ENCODE assay signal across 9 mouse cellular contexts in genomic region chr4:108318649-108319615, GRCm38 (mm10). TPM values are rescaled to one million over a fixed set of nuclear protein-coding genes. Genes with fewer than 3 reads are reported as not detected.
DNase-seq lines count a peak whose midpoint lies in the region; ATAC-seq and TF ChIP-seq lines count a peak whose summit lies in the region.
"Had no signal": no experiment of that assay in that cellular context is flagged by ENCODE, and none has a peak within 500 bp of the region (broad histone marks: within the 10 kb centered on the region; RNA-seq: fewer than 3 reads in every experiment).

No protein-coding gene starts in this region.

- ATAC-seq in heart, embryonic 16.5 days (replicated peaks; ENCODE audit: extremely low read depth, insufficient read depth, low FRiP score): peak; percentile 56
- peak; percentile 63 for ATAC-seq in liver, embryonic 13.5 days (ENCODE audit: low read depth)
- no peak for ATAC-seq in hindbrain, embryonic 13.5 days (ENCODE audit: low FRiP score)

- H3K9me3 ChIP-seq in heart, embryonic 16.5 days (replicated peaks; ENCODE audit: control insufficient read depth, low read length): no peaks in the 10 kb centered on the region
- peaks cover 6% of the 10 kb centered on the region; the same call in 1 of the 2 replicates for H3K9me3 ChIP-seq in ES-Bruce4 (replicated peaks; ENCODE audit: control insufficient read depth, insufficient read depth, low read length, poor library complexity, severe bottlenecking)
- H3K9me3 ChIP-seq in liver, embryonic 13.5 days (replicated peaks): no peaks in the 10 kb centered on the region
- no peaks in the 10 kb centered on the region for H3K9me3 ChIP-seq in hindbrain, embryonic 13.5 days
- H3K9me3 ChIP-seq: embryonic facial prominence, embryonic 12.5 days had no signal

- no peak for TF ChIP-seq EP300 in heart, adult 2 months (IDR thresholded peaks at IDR 0.05; ENCODE audit: insufficient read depth, low read depth, low read length)
- 0 out of 2 replicates have a peak, but pooled peaks have one; percentile 40 for TF ChIP-seq EP300 in ES-Bruce4 (IDR thresholded peaks at IDR 0.05; ENCODE audit: insufficient read depth, low read depth, low read length)

- DNase-seq in heart, adult 2 months: no peak
- no peak for DNase-seq in liver, embryonic 13.5 days
- peak; percentile 30 to 67 for DNase-seq in spleen, postnatal 4 days (ENCODE audit: low spot score in 2 of 2)
- no peak for DNase-seq in gastrocnemius, adult 18-20 months (ENCODE audit: low spot score)
- no peak for DNase-seq in right cerebral cortex, adult 2 months (ENCODE audit: low spot score in 2 of 2)

- no peaks in the 10 kb centered on the region for H3K36me3 ChIP-seq in heart, embryonic 16.5 days (ENCODE audit: control insufficient read depth, insufficient read depth)
- no peaks in the 10 kb centered on the region for H3K36me3 ChIP-seq in heart, adult 2 months (ENCODE audit: control insufficient read depth, insufficient read depth, low read length)
- no peaks in the 10 kb centered on the region for H3K36me3 ChIP-seq in ES-Bruce4 (ENCODE audit: control insufficient read depth, insufficient read depth, low read length, poor library complexity, severe bottlenecking)
- no peaks in the 10 kb centered on the region for H3K36me3 ChIP-seq in liver, embryonic 13.5 days
- H3K36me3 ChIP-seq in hindbrain, embryonic 13.5 days: no peaks in the 10 kb centered on the region
- H3K36me3 ChIP-seq: embryonic facial prominence, embryonic 12.5 days had no signal

- H3K27me3 ChIP-seq in heart, embryonic 16.5 days (ENCODE audit: control insufficient read depth, insufficient read depth, low read length): no peaks in the 10 kb centered on the region
- no peaks in the 10 kb centered on the region for H3K27me3 ChIP-seq in heart, adult 2 months (ENCODE audit: control insufficient read depth, insufficient read depth, low read length)
- H3K27me3 ChIP-seq in ES-Bruce4 (ENCODE audit: control insufficient read depth, insufficient read depth, low read length, poor library complexity, severe bottlenecking): no peaks in the 10 kb centered on the region
- H3K27me3 ChIP-seq in liver, embryonic 13.5 days: no peaks in the 10 kb centered on the region
- no peaks in the 10 kb centered on the region for H3K27me3 ChIP-seq in hindbrain, embryonic 13.5 days
- H3K27me3 ChIP-seq: embryonic facial prominence, embryonic 12.5 days had no signal

- H3K4me2 ChIP-seq in heart, embryonic 16.5 days (ENCODE audit: low read depth, low read length): peak overlapping the region; percentile 23; the same call in 1 of the 2 replicates
- H3K4me2 ChIP-seq in liver, embryonic 13.5 days: no peak overlapping the region
- no peak overlapping the region for H3K4me2 ChIP-seq in hindbrain, embryonic 13.5 days
- H3K4me2 ChIP-seq: embryonic facial prominence, embryonic 12.5 days had no signal

- peak overlapping the region; percentile 57 for H3K27ac ChIP-seq in heart, embryonic 16.5 days (ENCODE audit: low read length)
- H3K27ac ChIP-seq in heart, adult 2 months: no peak overlapping the region
- H3K27ac ChIP-seq in ES-Bruce4 (ENCODE audit: insufficient read depth, low read length): no peak overlapping the region
- H3K27ac ChIP-seq in liver, embryonic 13.5 days: peak overlapping the region; percentile 54
- no peak overlapping the region for H3K27ac ChIP-seq in hindbrain, embryonic 13.5 days
- H3K27ac ChIP-seq: embryonic facial prominence, embryonic 12.5 days had no signal

- no peak for TF ChIP-seq POLR2A in heart, adult 2 months (IDR thresholded peaks at IDR 0.05; ENCODE audit: insufficient read depth, low read depth, low read length)
- TF ChIP-seq POLR2A in ES-Bruce4 (IDR thresholded peaks at IDR 0.05; ENCODE audit: insufficient read depth, low read length): no peak

- no peak overlapping the region for H3K9ac ChIP-seq in heart, embryonic 16.5 days (ENCODE audit: low read length)
- no peak overlapping the region for H3K9ac ChIP-seq in heart, adult 2 months (ENCODE audit: low read depth, low read length)
- H3K9ac ChIP-seq in ES-Bruce4 (ENCODE audit: low read depth, poor library complexity, severe bottlenecking): no peak overlapping the region
- no peak overlapping the region for H3K9ac ChIP-seq in liver, embryonic 13.5 days
- no peak overlapping the region for H3K9ac ChIP-seq in hindbrain, embryonic 13.5 days
- H3K9ac ChIP-seq: embryonic facial prominence, embryonic 12.5 days had no signal

- H3K79me2 ChIP-seq in heart, adult 2 months (replicated peaks; ENCODE audit: control insufficient read depth, insufficient read depth, low read length): no peaks in the 10 kb centered on the region

- peaks cover 15% of the 10 kb centered on the region for H3K4me1 ChIP-seq in heart, embryonic 16.5 days (ENCODE audit: control insufficient read depth, insufficient read depth, low read length)
- peaks cover 1% of the 10 kb centered on the region; the same call in 1 of the 2 replicates for H3K4me1 ChIP-seq in heart, adult 2 months (ENCODE audit: control insufficient read depth, insufficient read depth, low read length)
- H3K4me1 ChIP-seq in ES-Bruce4 (ENCODE audit: control insufficient read depth, insufficient read depth, low read length): peaks cover 5% of the 10 kb centered on the region
- peaks cover 20% of the 10 kb centered on the region for H3K4me1 ChIP-seq in liver, embryonic 13.5 days (replicated peaks)
- no peaks in the 10 kb centered on the region for H3K4me1 ChIP-seq in hindbrain, embryonic 13.5 days (replicated peaks)
- H3K4me1 ChIP-seq: embryonic facial prominence, embryonic 12.5 days had no signal

- no peak overlapping the region for H3K4me3 ChIP-seq in heart, embryonic 16.5 days (ENCODE audit: low read length)
- H3K4me3 ChIP-seq in heart, adult 2 months: no peak overlapping the region
- no peak overlapping the region for H3K4me3 ChIP-seq in ES-Bruce4 (ENCODE audit: low read depth, low read length)
- no peak overlapping the region for H3K4me3 ChIP-seq in liver, embryonic 13.5 days (replicated peaks)
- H3K4me3 ChIP-seq in hindbrain, embryonic 13.5 days: no peak overlapping the region
- H3K4me3 ChIP-seq: embryonic facial prominence, embryonic 12.5 days had no signal

- intact Hi-C loops in heart, adult 2 months (cut with DNase I): no loop called here

- WGBS in heart, embryonic 16.5 days: 25% methylated on average over 7 of the region's 8 CpGs
- 29% methylated on average over 6 of the region's 8 CpGs for WGBS in heart, adult 2 months
- 37% methylated on average over 8 of the region's 8 CpGs for WGBS in liver, embryonic 13.5 days (ENCODE audit: insufficient replicate concordance)
- 83% methylated on average over 7 of the region's 8 CpGs for whole genome bisulfite sequencing in hindbrain, embryonic 13.5 days

- TF ChIP-seq CTCF in heart, adult 2 months (IDR thresholded peaks at IDR 0.05): no peak
- TF ChIP-seq CTCF in ES-Bruce4 (IDR thresholded peaks at IDR 0.05; ENCODE audit: low read depth, low read length): no peak

RNA-seq across cellular contexts. Expression of gene Coa7, which starts 9.0 kb away (rescaled TPM):
- polyA plus RNA-seq in heart, embryonic 16.5 days (2015; fragmentation: Nextera tagmentation; extraction: Ambion mirVana): 46.3 and 53.6 TPM in 2 replicates
- total RNA-seq in heart, adult 2 months (2021): 10 to 100 TPM; 29.5 to 40.1 TPM
- 11.1 and 17.6 TPM in 2 replicates for polyA plus RNA-seq in heart, adult 2 months (2012; rRNA removed)
- 53.6 and 62.0 TPM in 2 replicates for polyA plus RNA-seq in ES-Bruce4 (2011; ENCODE audit: insufficient read depth, insufficient read length, low read depth, missing spikeins)
- polyA plus RNA-seq in liver, embryonic 13.5 days (2015; fragmentation: Nextera tagmentation; extraction: Ambion mirVana): 30.8 and 32.6 TPM in 2 replicates
- total RNA-seq in gastrocnemius, adult 18-20 months (2021): 10 to 100 TPM; 29.9 to 35.5 TPM
- 49.9 and 50.0 TPM in 2 replicates for polyA plus RNA-seq in hindbrain, embryonic 13.5 days (2015; fragmentation: Nextera tagmentation; extraction: Ambion mirVana)

RNA-seq across cellular contexts. Expression of gene Zyg11b, which starts 18.0 kb away (rescaled TPM):
- 7.6 and 8.3 TPM in 2 replicates for polyA plus RNA-seq in heart, embryonic 16.5 days (2015; fragmentation: Nextera tagmentation; extraction: Ambion mirVana)
- total RNA-seq in heart, adult 2 months (2021): 10 to 100 TPM; 34.8 to 39.1 TPM
- polyA plus RNA-seq in heart, adult 2 months (2012; rRNA removed): 10.9 and 24.2 TPM in 2 replicates
- 26.7 and 30.8 TPM in 2 replicates for polyA plus RNA-seq in ES-Bruce4 (2011; ENCODE audit: insufficient read depth, insufficient read length, low read depth, missing spikeins)
- 2.1 and 2.7 TPM in 2 replicates for polyA plus RNA-seq in liver, embryonic 13.5 days (2015; fragmentation: Nextera tagmentation; extraction: Ambion mirVana)
- total RNA-seq in gastrocnemius, adult 18-20 months (2021): 10 to 100 TPM; 59.6 to 65.3 TPM
- 27.1 and 27.7 TPM in 2 replicates for polyA plus RNA-seq in hindbrain, embryonic 13.5 days (2015; fragmentation: Nextera tagmentation; extraction: Ambion mirVana)

Comparison
In these comparisons a context has a peak if more than half of its experiments do, and no peak if none do; other contexts are left out.
1. H3K27ac ChIP-seq: peak in heart, embryonic 16.5 days (single experiment) and liver, embryonic 13.5 days (single experiment); none in heart, adult 2 months (single experiment), ES-Bruce4 (single experiment) and hindbrain, embryonic 13.5 days (single experiment).
2. DNase-seq: peak in spleen, postnatal 4 days (2 of 2); none in heart, adult 2 months (0 of 2), liver, embryonic 13.5 days (single experiment), gastrocnemius, adult 18-20 months (single experiment) and right cerebral cortex, adult 2 months (0 of 2).